Mouse (Mus musculus): ENCODE results near the gene Itgb1.

The Itgb1 gene
- long read RNA-seq, experiment 1, transcript Itgb1-201 (16 exons, 3,815 nt) = major isoform, 54 of 96 reads
- long read RNA-seq, experiment 1, partial matches to known transcripts = 32 of 96 reads
- long read RNA-seq, experiment 1, other reads (novel, unspliced or antisense) = 7 of 96 reads
- long read RNA-seq, experiment 2, transcript Itgb1-201 (16 exons, 3,815 nt) = major isoform, 67 of 147 reads
- long read RNA-seq, experiment 2, transcript Itgb1-203 (4 exons, 651 nt) = minor isoform, 25 of 147 reads
- long read RNA-seq, experiment 2, partial matches to known transcripts = 37 of 147 reads
- long read RNA-seq, experiment 2, other reads (novel, unspliced or antisense) = 18 of 147 reads

DNA sequence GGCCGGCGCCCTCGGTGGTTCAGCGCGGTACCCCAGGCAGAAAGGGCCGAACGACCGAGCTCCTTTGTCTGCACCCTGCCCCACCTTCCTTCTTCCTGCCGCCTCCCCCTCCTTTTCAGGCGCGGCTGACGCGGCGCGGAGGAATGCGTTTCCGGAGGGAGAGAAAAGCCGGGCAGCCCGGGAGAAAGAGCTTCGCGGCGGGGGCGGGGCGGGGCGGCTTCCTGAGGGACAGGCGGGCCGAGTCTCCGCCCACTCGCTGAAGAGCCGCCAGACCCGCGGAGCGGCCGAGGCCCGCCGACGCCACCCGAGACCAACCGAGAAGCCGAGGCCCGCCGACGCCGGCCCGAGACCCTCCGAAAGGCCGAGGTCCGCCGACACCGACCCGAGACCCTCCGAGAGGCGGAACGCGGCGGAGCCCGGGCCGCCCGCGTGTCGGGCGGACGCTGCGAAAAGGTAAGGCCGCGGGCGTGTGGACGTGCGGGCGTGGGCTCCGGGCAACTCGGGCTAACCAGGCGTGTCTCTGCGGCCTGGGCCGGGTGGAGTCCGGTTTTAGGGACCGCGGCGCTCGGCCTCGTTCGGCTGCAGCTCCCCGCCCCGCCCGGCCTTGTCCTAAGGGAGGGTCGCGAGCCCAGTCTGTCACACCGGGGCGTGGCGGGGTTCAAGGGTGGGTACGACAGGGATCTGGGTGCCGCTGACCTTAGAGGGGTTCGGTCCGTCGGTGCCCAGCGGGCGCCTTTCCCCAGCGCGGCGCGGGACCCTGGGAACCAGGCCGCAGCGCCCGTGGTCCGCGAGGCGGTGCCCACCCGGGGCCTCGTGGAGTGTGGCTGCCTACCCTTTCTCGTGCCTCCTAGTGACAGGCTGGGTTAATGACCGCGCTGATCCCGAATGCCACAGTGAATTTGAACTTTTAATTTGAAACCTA, at the start of gene Itgb1:
Gene Itgb1 (plus strand): TSS at position 148 of the 922 bp plus-strand sequence.
- intact Hi-C loops (cut with DNase I) = loop anchor here (5.0 kb wide), 1 partner anchor 33 kb away; no protein-coding TSS in a partner anchor

DNA sequence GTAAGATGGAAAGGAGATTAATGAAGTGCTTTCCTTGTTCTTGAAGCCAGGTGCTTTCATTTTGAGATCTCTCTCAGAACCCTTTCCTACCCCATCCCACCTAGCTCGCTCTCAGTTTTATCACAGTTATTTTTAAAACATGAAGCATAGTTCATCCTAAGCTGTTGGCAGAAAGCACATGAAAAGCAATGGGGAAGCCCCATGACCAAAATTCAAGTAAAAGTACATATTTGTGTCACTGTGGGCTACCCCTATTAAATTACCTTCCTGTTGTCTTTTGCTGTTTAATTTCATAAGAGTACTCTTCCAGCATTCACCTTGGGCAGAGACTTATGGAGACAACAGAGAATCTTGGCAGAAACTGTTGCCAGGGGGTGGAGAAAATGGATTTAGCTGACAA, 42.4 kb upstream of the Itgb1 start:
- intact Hi-C loops (cut with DNase I) = no loop called here

DNA sequence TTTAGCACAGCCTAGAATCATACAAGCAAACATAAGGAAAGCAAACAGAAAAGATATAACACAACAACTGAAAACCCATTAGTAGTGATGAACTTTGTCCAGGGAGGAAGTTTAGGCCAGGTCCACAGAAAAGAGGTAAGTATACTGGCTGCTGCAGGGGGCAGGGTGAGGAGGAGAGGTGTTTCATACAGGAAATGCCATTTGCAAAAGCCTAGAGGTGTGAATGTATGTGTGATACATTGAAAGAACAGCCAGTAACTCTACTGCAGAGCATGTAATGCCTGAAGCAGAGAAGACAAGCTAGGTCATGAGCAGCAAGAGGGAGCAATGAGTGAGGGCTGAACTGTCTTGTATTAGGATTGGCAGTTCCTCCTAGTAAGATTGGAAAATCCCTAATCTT, 40.0 kb upstream of the Itgb1 start:
- intact Hi-C loops (cut with DNase I) = no loop called here

DNA sequence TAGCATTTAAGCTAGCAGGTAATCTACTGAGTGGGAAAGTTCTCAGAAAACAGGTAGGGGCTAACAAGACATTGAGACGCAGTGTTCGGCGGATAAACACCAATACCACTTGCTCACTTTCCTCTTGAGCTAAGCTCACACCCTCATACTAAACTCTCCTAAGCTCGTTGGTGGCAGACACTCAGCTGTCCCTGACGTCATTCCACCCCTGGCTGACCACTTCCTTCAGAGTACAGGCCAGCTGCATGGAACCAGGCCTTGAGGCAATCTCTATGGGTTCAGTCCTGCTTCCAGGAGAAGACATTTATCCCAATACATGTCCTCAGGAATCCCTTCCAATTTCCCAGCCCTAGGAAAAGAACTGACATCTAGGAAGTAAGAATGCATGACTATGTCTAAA, 39.0 kb upstream of the Itgb1 start:
- intact Hi-C loops (cut with DNase I) = no loop called here

- intact Hi-C loops (cut with DNase I) = no loop called here
These were observed 37.4 kb upstream of the Itgb1 start for GRCm38 (mm10) chr8:128648071-128648470.

- intact Hi-C loops (cut with DNase I) = loop anchor here (5.0 kb wide), 1 partner anchor 37 kb away; the partner anchor contains the start of gene Itgb1
These were observed 35.1 kb upstream of the Itgb1 start for GRCm38 (mm10) chr8:128650331-128650855.

- intact Hi-C loops (cut with DNase I) = loop anchor here (1.0 to 5.0 kb wide), 2 partner anchors 35 to 57 kb away; partner anchors contain the start of gene Itgb1
These were observed 32.9 kb upstream of the Itgb1 start for GRCm38 (mm10) chr8:128652399-128653109.

DNA sequence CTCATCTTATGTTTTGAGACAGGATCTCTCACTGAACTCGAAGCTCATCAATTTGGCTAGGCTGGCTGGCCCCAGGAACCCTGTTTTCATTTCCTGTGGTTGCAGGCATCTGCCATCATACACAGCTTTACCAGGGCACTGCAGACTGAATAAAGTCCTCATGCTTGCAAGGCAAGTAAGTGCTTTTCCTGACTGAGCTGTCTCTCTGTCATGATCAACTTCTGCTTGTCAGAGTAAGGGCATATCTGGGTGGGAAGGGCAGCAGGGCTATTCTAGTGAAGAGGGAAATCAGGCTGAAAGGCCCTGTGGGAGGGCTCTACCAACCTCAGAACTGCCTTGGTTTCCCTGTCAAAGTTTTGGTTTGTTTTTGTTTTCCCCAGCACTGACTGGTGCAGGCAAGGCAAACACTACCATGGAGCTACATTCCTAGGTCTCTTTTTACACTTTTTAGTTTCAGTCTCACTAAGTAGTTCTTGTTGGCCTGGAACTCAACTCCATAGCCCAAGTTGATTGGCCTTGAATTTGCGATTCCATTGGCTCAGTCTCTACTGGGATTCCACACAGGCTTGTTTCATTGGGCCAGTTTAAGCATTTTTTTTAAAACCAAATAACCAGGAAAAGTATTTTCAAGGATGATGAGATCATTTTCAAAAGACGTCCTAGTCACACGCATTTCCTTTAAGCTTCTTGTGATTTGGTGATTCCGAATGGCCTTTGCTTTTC, 31.7 kb upstream of the Itgb1 start:
- intact Hi-C loops (cut with DNase I) = loop anchor here (5.0 kb wide), 1 partner anchor 33 kb away; the partner anchor contains the start of gene Itgb1

- intact Hi-C loops (cut with DNase I) = loop anchor here (5.0 kb wide), 2 partner anchors 33 to 43 kb away; partner anchors contain the start of gene Itgb1
These were observed 30.9 kb upstream of the Itgb1 start for GRCm38 (mm10) chr8:128654365-128655099.

DNA sequence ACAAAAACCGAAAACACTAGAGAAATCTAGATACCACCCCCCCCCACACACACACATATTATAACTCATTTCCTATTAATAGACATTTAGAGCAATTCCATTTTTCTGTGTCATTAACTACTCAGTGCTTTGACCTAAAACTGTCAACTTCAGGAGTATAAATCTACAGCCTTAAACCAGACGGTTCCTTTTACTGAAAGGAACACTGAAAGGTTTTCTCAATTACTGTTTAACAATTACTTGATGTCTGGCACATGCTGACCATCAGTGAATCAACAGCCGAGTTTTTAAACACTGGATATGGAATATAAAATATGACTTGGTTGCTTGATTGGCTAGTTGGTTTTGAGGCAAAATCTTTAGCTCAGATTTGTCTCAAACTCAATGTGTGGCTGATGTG, 23.3 kb upstream of the Itgb1 start:
- intact Hi-C loops (cut with DNase I) = no loop called here

DNA sequence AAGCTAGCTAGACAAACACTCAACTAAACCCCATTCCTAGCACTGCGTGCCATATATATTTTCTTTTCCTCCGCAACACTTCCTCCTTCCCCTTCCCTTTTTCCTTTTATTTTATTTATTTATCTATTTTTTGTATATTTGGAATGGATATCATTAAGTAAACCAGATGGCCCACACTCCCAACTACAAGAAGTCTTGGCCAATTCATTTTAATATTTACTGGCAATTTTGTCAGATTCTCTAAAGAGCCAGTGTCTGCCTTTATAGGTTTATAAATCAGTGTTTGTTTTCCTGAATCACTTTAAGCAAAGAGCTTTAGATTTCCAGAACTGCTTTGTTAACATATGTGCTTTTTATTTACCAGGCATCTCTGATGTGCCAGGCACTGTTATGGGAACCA, 22.8 kb upstream of the Itgb1 start:
- intact Hi-C loops (cut with DNase I) = no loop called here

DNA sequence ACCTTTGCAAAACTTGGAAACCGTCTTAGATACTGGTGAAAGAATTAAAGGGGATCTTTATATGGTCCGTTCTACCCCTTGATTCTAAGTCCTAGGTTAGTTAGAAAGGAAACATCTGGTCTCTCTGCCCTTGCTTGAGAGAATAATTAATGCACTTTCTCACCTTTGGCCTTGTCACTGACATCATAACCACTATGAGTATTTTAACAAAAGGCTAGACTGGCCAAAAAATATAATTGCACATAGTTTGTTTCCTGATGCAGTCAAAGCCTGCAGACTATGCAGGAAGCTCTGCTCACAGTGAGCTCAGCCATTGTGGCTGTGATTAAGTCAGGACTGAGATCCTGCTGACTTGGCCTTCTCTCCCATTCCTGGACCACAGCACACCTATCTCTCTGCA, 22.3 kb upstream of the Itgb1 start:
- intact Hi-C loops (cut with DNase I) = no loop called here

- intact Hi-C loops (cut with DNase I) = no loop called here
These were observed 18.7 kb upstream of the Itgb1 start for GRCm38 (mm10) chr8:128666576-128667263.

GRCm38 (mm10) chr8:128671813-128672212, 13.6 kb upstream of the Itgb1 start:
- intact Hi-C loops (cut with DNase I) = no loop called here

DNA sequence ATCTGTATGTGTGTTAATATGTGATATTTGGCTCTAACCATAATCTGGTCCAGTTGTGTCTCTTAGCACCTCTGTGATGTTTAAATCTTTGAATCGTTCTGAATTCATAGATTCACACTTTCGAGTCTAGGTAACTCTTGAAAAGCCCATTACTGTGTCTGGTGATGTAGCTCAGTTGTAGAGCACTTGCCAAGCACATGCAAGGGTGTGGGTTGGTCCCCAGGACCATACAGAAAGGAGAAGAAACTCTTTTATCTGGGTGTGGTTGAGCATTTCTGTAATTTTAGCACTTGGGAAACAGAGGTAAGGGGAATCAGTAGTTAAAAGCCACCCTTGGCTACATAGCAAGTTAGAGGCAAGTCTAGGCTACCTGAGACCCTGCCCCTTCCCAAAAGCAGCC, 13.0 kb upstream of the Itgb1 start:
- intact Hi-C loops (cut with DNase I) = no loop called here

- intact Hi-C loops (cut with DNase I) = no loop called here
These were observed 12.5 kb upstream of the Itgb1 start for GRCm38 (mm10) chr8:128672950-128673349.

DNA sequence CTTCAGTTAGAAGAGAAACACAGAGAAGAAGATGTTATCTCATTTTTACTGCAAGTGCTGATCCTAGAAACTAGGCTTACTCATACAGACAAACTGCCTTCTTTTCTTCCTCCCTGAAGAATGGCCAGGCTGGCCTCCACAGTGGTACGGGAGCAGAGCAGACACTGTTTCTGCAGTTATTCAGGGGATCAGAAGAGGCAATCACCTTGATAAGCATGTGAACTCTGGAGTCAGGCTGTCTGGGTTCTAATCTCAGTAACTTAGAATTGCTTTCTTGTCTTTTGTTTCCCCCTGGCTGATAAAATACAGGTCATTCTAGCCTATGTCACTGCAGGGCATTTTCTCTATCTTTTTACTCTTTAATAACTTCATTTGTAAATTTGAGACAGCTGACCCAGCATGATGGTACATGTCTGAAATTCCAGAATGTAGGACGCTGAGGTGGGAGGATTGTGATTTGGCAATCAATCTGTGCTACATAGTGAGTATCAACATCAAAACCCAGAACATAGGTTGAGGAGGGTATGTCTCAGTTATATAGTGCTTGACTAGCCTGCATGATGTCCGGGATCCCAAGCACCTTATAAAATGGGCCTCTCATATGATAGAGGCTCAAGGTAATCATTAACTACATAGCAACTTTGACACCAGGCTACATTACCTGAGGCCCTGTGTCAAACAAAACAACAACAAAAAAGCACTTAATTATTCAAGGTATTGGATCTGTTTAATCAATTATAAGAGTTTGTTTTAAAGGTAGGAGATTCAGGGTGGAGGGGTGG, 9.4 kb upstream of the Itgb1 start:
- intact Hi-C loops (cut with DNase I) = no loop called here

GRCm38 (mm10) chr8:128679909-128680308, 5.5 kb upstream of the Itgb1 start:
- intact Hi-C loops (cut with DNase I) = no loop called here

All from adrenal gland (tissue).